Mouse (Mus musculus) G1E (cell line): Measurements from ENCODE around the gene Gpr152.

ENCODE experiments used
- CTCF ChIP-seq: IDR thresholded peaks from 2 replicates; pipeline ENCODE4 v1.5.1; 2012; ENCODE audit warnings: low read depth, low read length, inconsistent platforms, mixed read lengths
- GATA1 ChIP-seq: IDR thresholded peaks from 2 replicates; pipeline ENCODE4 v1.6.1; 2012; ENCODE audit warnings: borderline replicate concordance, low read length, inconsistent platforms, mixed read lengths
- GATA2 ChIP-seq: IDR thresholded peaks from 2 replicates; pipeline ENCODE4 v1.6.1; 2012; ENCODE audit warnings: low read depth, low read length, inconsistent platforms, borderline replicate concordance
- POLR2AphosphoS5 ChIP-seq: IDR thresholded peaks from 2 replicates; pipeline ENCODE4 v1.6.1; 2012; ENCODE audit warnings: low read depth, low read length, inconsistent platforms; ENCODE audit not compliant: insufficient replicate concordance
- TAL1 ChIP-seq: conservative IDR thresholded peaks from 2 replicates; pipeline ENCODE4 v1.6.1; 2012; ENCODE audit warnings: low read depth, low read length, inconsistent platforms, mixed read lengths

DNA sequence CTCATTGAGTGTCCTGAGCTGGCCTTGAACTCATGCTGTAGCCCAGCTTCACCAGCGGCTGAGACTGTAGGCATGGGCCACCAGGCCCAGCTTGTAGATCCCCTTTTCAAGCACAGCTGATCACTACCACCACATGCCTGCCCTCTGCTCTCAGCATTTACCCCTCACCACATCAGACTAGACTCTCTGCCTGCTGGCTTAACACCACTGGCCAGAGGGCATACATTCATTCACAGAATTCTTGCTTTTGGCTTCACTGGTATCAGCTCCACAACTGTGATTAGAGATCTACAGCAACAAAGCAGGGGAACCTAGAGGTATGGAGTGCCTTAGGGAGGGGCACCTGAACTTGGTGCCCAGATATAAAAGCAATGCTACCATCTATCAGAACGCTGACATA lies 19.1 kb upstream of the Gpr152 start:
- TF ChIP-seq CTCF = no peak
- TF ChIP-seq POLR2AphosphoS5 = no peak
- TF ChIP-seq TAL1 = no peak
- no peak for TF ChIP-seq GATA1
- no peak for TF ChIP-seq GATA2
